Mouse (Mus musculus): ENCODE measurements at regions not wholly inside any gene's neighbourhood (a gene's known extent, or its start where the extent isn't known, plus 50 kb on each side); places are given as distances from the start of the nearest gene placed in this dataset.
"Not testable (repeated sequence)": the region's sequence is repeated elsewhere in the genome, so short reads cannot be mapped to it uniquely, and the experiment has no call there.

- 14% methylated on average over 1 of the region's 1 CpGs for WGBS
- ATAC-seq = no peak
Measured at GRCm38 (mm10) chr6:62889194-62889593, 366.5 kb upstream of the Grid2 start.

GRCm38 (mm10) chr6:62912758-62913157 is 342.9 kb upstream of the Grid2 start:
- Histone ChIP-seq H3K36me3 (ENCODE audit: insufficient read depth, low read length) (no peaks in the 10 kb centered on the region), H3K4me2 (ENCODE audit: low read depth, low read length) (no peak overlapping the region), H3K27me3 (ENCODE audit: insufficient read depth, low read length) (no peaks in the 10 kb centered on the region), H3K9ac (replicated peaks; ENCODE audit: low read length) (no peak overlapping the region), H3K9me3 (ENCODE audit: low read length) (no peaks in the 10 kb centered on the region), H3K27ac (no peak overlapping the region), H3K4me3 (ENCODE audit: low read length) (no peak overlapping the region), H3K4me1 (ENCODE audit: insufficient read depth, low read length) (no peaks in the 10 kb centered on the region)
- no peak for DNase-seq (ENCODE audit: low spot score)
- 94% methylated on average over 2 of the region's 2 CpGs for WGBS
- no peak for ATAC-seq
- no peak for TF ChIP-seq CTCF (IDR thresholded peaks at IDR 0.05; ENCODE audit: low read depth)

More at GRCm38 (mm10) chr6:62889194-62889593, 366.5 kb upstream of the Grid2 start:
- no peak overlapping the region for H3K4me3 ChIP-seq (ENCODE audit: low read length)
- H3K9ac ChIP-seq (replicated peaks; ENCODE audit: low read length) = no peak overlapping the region
- DNase-seq (ENCODE audit: low spot score) = peak; percentile 34
- H3K9me3 ChIP-seq (ENCODE audit: low read length) = no peaks in the 10 kb centered on the region
- H3K27ac ChIP-seq = no peak overlapping the region
- H3K4me2 ChIP-seq (ENCODE audit: low read depth, low read length) = no peak overlapping the region
- no peak for TF ChIP-seq CTCF (IDR thresholded peaks at IDR 0.05; ENCODE audit: low read depth)
- H3K36me3 ChIP-seq (ENCODE audit: insufficient read depth, low read length) = no peaks in the 10 kb centered on the region
- H3K4me1 ChIP-seq (ENCODE audit: insufficient read depth, low read length) = no peaks in the 10 kb centered on the region
- H3K27me3 ChIP-seq (ENCODE audit: insufficient read depth, low read length) = no peaks in the 10 kb centered on the region

- H3K36me3 ChIP-seq (ENCODE audit: insufficient read depth, low read length); H3K4me1 ChIP-seq (ENCODE audit: insufficient read depth, low read length); H3K9me3 ChIP-seq (ENCODE audit: low read length); H3K27ac ChIP-seq; H3K9ac ChIP-seq (replicated peaks; ENCODE audit: low read length); H3K27me3 ChIP-seq (ENCODE audit: insufficient read depth, low read length); ATAC-seq; DNase-seq (ENCODE audit: low spot score); H3K4me3 ChIP-seq (ENCODE audit: low read length); H3K4me2 ChIP-seq (ENCODE audit: low read depth, low read length): not testable (repeated sequence)
- WGBS = 47% methylated on average over 1 of the region's 5 CpGs
Measured at GRCm38 (mm10) chr6:62917059-62917458, 338.6 kb upstream of the Grid2 start.

GRCm38 (mm10) chr6:62917956-62918355 is 337.7 kb upstream of the Grid2 start:
- no peak for ATAC-seq
- Histone ChIP-seq H3K9me3 (ENCODE audit: low read length) (no peaks in the 10 kb centered on the region), H3K9ac (replicated peaks; ENCODE audit: low read length) (no peak overlapping the region), H3K36me3 (ENCODE audit: insufficient read depth, low read length) (no peaks in the 10 kb centered on the region), H3K4me3 (ENCODE audit: low read length) (no peak overlapping the region), H3K4me2 (ENCODE audit: low read depth, low read length) (no peak overlapping the region), H3K27ac (no peak overlapping the region), H3K4me1 (ENCODE audit: insufficient read depth, low read length) (no peaks in the 10 kb centered on the region), H3K27me3 (ENCODE audit: insufficient read depth, low read length) (no peaks in the 10 kb centered on the region)
- 82% methylated on average over 6 of the region's 6 CpGs for WGBS
- TF ChIP-seq CTCF (IDR thresholded peaks at IDR 0.05; ENCODE audit: low read depth) = no peak
- DNase-seq (ENCODE audit: low spot score) = no peak

GRCm38 (mm10) chr6:62919092-62919491 is 336.6 kb upstream of the Grid2 start:
- no peak overlapping the region for H3K4me3 ChIP-seq (ENCODE audit: low read length)
- no peaks in the 10 kb centered on the region for H3K27me3 ChIP-seq (ENCODE audit: insufficient read depth, low read length)
- H3K36me3 ChIP-seq (ENCODE audit: insufficient read depth, low read length) = no peaks in the 10 kb centered on the region
- H3K9ac ChIP-seq (replicated peaks; ENCODE audit: low read length) = no peak overlapping the region
- no peak overlapping the region for H3K4me2 ChIP-seq (ENCODE audit: low read depth, low read length)
- H3K4me1 ChIP-seq (ENCODE audit: insufficient read depth, low read length) = no peaks in the 10 kb centered on the region
- no peak overlapping the region for H3K27ac ChIP-seq
- DNase-seq (ENCODE audit: low spot score) = peak; percentile 16
- no peaks in the 10 kb centered on the region for H3K9me3 ChIP-seq (ENCODE audit: low read length)
- TF ChIP-seq CTCF (IDR thresholded peaks at IDR 0.05; ENCODE audit: low read depth) = no peak
- 0 out of 2 replicates have a peak, but pooled peaks have one; percentile 38 for ATAC-seq

Measured in hindbrain, postnatal 0 days (tissue).